Mouse (Mus musculus) effector memory CD4-positive, alpha-beta T cell, adult 7 months (primary cell): ENCODE results near the gene Cdh8. TPM values are rescaled to one million over a fixed set of nuclear protein-coding genes. Genes with fewer than 3 reads are reported as not detected.

Experiments
- polyA plus RNA-seq: library from polyadenylated mRNA; unstranded; fragments of 100-300 nt; shearing (Covaris generic); gene quantifications from one replicate; pipeline ENCODE4 v1.2.1, GENCODE M21; 2017

Gene Cdh8
- polyA plus RNA-seq: not detected

GRCm38 (mm10) chr8:99415966-99416781 lies at the start of gene Cdh8:
Gene Cdh8, minus strand, starts transcription at chr8:99416471.

